Mouse (Mus musculus) heart, adult 2 months (tissue): ENCODE measurements around the gene Ceacam16.

Experiments used
- CTCF ChIP-seq: fragments of 200-600 bp; IDR thresholded peaks from 2 replicates; pipeline ENCODE4 v1.8.1; 2022; ENCODE audit warnings: antibody characterized with exemption, mild to moderate bottlenecking, moderate library complexity
- EP300 ChIP-seq: fragments of 200-500 bp; IDR thresholded peaks from 2 replicates; pipeline ENCODE4 v1.6.1; 2011; ENCODE audit warnings: low read depth, low read length, control low read depth; ENCODE audit not compliant: insufficient read depth
- POLR2A ChIP-seq: fragments of 200-500 bp; IDR thresholded peaks from 2 replicates; pipeline ENCODE4 v1.6.1; 2011; ENCODE audit warnings: mild to moderate bottlenecking, low read depth, low read length, control low read depth; ENCODE audit not compliant: insufficient read depth

- no peak for TF ChIP-seq CTCF
- no peak for TF ChIP-seq EP300
- TF ChIP-seq POLR2A = peak; percentile 65
These were observed 38.5 kb downstream of the Ceacam16 start, which contains the start of gene Bcl3 for GRCm38 (mm10) chr7:19822604-19823058.
